Mouse (Mus musculus): Measurements from ENCODE around the gene Rab3il1. TPM values are rescaled to one million over a fixed set of nuclear protein-coding genes. Genes with fewer than 3 reads are reported as not detected.

Rab3il1 gene
- polyA plus RNA-seq, 1 experiment: 13.6 TPM

DNA sequence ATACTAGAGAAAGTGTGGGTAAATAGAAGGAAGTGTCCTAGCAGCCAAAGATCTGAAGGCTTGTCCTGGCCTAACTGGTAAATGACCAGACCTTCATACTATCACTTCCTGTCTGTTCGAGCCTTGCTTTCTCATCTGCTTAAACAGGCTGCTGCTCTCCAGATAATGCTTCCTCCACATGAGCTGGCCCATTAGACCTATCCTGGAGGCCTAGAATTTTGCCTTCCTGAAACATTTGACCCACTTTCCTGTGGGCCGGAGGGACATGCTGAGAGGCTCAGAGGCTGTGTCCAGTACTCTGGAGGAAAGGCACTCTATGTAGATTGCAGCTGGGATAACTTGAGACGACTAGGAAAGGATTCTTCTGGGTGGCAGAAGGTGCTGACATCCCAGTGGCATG, 80.6 kb downstream of the Rab3il1 start:
- DNase-seq (ENCODE audit: extremely low spot score in 1 of 2, low spot score in 1 of 2): no peak

DNA sequence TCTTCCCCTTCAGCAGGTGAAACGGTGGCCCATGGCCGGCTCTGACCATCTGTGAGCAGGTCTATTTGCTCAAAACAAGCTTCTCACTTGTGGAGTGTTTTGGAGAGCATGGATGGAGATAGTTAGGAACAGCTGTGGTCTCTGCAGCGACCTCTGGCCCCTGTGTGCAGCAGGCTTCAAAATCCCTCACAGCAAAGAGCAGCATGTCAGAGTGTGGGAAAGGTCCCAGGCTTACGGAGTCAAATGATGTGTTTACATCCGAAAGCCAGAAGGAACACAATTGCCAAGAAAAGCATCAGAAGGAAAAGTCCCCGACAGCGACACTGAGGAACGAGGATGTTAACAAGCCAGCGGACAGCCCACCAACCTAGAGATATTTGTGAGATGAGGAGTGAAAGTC, 84.0 kb downstream of the Rab3il1 start:
- DNase-seq (ENCODE audit: extremely low spot score in 1 of 2, low spot score in 1 of 2): no peak

DNA sequence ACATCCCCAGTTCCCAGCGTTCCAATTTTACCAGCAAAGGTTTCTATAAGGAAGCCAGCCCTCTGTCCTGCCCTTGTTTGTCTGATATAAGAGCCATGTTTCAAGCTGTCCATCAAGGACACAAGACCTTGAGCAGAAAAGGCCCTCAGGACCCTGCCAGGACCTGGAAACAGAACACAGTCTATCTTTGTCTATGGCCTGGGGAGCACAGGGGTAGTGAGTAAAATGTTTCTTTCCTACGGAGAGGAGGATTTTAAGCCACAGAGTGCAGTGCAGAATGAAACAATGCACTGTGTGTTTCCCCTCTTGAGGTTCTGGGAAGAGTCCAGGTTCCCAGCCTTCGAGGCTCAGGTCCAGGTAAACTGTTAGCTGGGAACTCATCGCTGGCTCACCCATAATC, 85.5 kb downstream of the Rab3il1 start:
- DNase-seq (ENCODE audit: extremely low spot score in 1 of 2, low spot score in 1 of 2): no peak

Other genes with a start within 250 kb of the Rab3il1 start
- gene Scgb2a2, start 154.1 kb upstream of the Rab3il1 start, polyA plus RNA-seq (2012; rRNA removed): not detected in 2 replicates
- 23.8 and 27.2 TPM in 2 replicates for gene Incenp, start 102.1 kb upstream of the Rab3il1 start, polyA plus RNA-seq (2012; rRNA removed)
- gene Fth1, start 21.1 kb upstream of the Rab3il1 start, polyA plus RNA-seq (2012; rRNA removed): 3,721 and 5,002 TPM in 2 replicates
- gene Best1, start within 50 bp of the Rab3il1 start, polyA plus RNA-seq (2012; rRNA removed): 0.59 and 0.74 TPM in 2 replicates
- gene Fads3, start 39.9 kb downstream of the Rab3il1 start, polyA plus RNA-seq (2012; rRNA removed): 26.5 and 28.4 TPM in 2 replicates
- 166 and 168 TPM in 2 replicates for gene Fads2, start 100.1 kb downstream of the Rab3il1 start, polyA plus RNA-seq (2012; rRNA removed)
- gene Fads1, start 181.2 kb downstream of the Rab3il1 start, polyA plus RNA-seq (2012; rRNA removed): 200 and 219 TPM in 2 replicates
- 53.8 and 63.9 TPM in 2 replicates for gene Tmem258, start 202.3 kb downstream of the Rab3il1 start, polyA plus RNA-seq (2012; rRNA removed)
- 11.2 and 13.9 TPM in 2 replicates for gene Fen1, start 202.5 kb downstream of the Rab3il1 start, polyA plus RNA-seq (2012; rRNA removed)
- 13.4 and 14.4 TPM in 2 replicates for gene Myrf, start 239.1 kb downstream of the Rab3il1 start, polyA plus RNA-seq (2012; rRNA removed)